Mouse (Mus musculus) olfactory bulb, adult 2 months (tissue): ENCODE data around the gene Gm21905.

Source experiments
- CTCF ChIP-seq: fragments of 200-500 bp; IDR thresholded peaks from 2 replicates; pipeline ENCODE4 v1.5.1; 2012; ENCODE audit warnings: low read depth, mild to moderate bottlenecking, low read length, moderate library complexity; ENCODE audit not compliant: insufficient read depth
- POLR2A ChIP-seq: fragments of 200-500 bp; IDR thresholded peaks from 2 replicates; pipeline ENCODE4 v1.6.1; 2012; ENCODE audit warnings: mild to moderate bottlenecking, low read depth, low read length, moderate library complexity; ENCODE audit not compliant: insufficient read depth

- TF ChIP-seq POLR2A (no peak), CTCF (no peak)
Observed at GRCm38 (mm10) chr5:67990426-67990825, 44.2 kb upstream of the Gm21905 start.
